Mouse (Mus musculus) thymus, adult 2 months (tissue): Measurements from ENCODE around the gene Ttn. TPM values are rescaled to one million over a fixed set of nuclear protein-coding genes. Genes with fewer than 3 reads are reported as not detected.

Experiments used
- DNase-seq: peaks from one replicate; pipeline ENCODE4 v3.0.0; 2021
- H3K27ac ChIP-seq: fragments of 200-500 bp; 2 replicates; pipeline ENCODE4 v1.5.1; 2012; ENCODE audit warnings: low read length, control low read depth; ENCODE audit not compliant: control insufficient read depth, insufficient read depth
- H3K27me3 ChIP-seq: fragments of 200-500 bp; 2 replicates; pipeline ENCODE4 v1.6.1; 2012; ENCODE audit warnings: mild to moderate bottlenecking, low read length, moderate library complexity, mixed read lengths; ENCODE audit not compliant: control insufficient read depth, insufficient read depth
- H3K36me3 ChIP-seq: fragments of 200-500 bp; 2 replicates; pipeline ENCODE4 v1.6.1; 2012; ENCODE audit warnings: mild to moderate bottlenecking, low read length, moderate library complexity; ENCODE audit not compliant: control insufficient read depth, insufficient read depth
- H3K4me1 ChIP-seq: fragments of 200-500 bp; replicated peaks from 2 replicates; pipeline ENCODE4 v1.6.1; 2012; ENCODE audit warnings: low read length; ENCODE audit not compliant: control insufficient read depth, insufficient read depth
- H3K4me3 ChIP-seq: fragments of 200-500 bp; 2 replicates; pipeline ENCODE4 v1.5.1; 2012; ENCODE audit warnings: mild to moderate bottlenecking, low read length, control low read depth, moderate library complexity; ENCODE audit not compliant: control insufficient read depth, insufficient read depth
- CTCF ChIP-seq: fragments of 200-500 bp; IDR thresholded peaks from 2 replicates; pipeline ENCODE4 v1.5.1; 2012; ENCODE audit warnings: mild to moderate bottlenecking, control low read depth, low read length, moderate library complexity, borderline replicate concordance; ENCODE audit not compliant: control insufficient read depth, poor library complexity, insufficient read depth; ENCODE audit errors: extremely low read depth
- POLR2A ChIP-seq: fragments of 200-500 bp; IDR thresholded peaks from 2 replicates; pipeline ENCODE4 v1.6.1; 2012; ENCODE audit warnings: mild to moderate bottlenecking, low read length, control low read depth, moderate library complexity; ENCODE audit not compliant: control insufficient read depth, poor library complexity, insufficient read depth; ENCODE audit errors: extremely low read depth
- WGBS: fragments of 180-500 bp; shearing (Covaris S2); methylation state at CpG from one replicate; pipeline ENCODE4 v1.1.7; 2018; 5-methylcytosine and 5-hydroxymethylcytosine counted together
- polyA plus RNA-seq: library from polyadenylated mRNA; depleted of rRNA; stranded (reverse); fragments of >200 nt; gene quantifications from 2 replicates; pipeline ENCODE4 v1.2.3, GENCODE M21; 2012

Gene Ttn
- polyA plus RNA-seq, 1 experiment = 2.9 TPM

GRCm38 (mm10) chr2:76998351-76998750 lies 16.0 kb upstream of the Ttn start:
- WGBS = 80% methylated on average over 5 of the region's 5 CpGs
- no peak for TF ChIP-seq CTCF
- no peak for TF ChIP-seq POLR2A
- no peak overlapping the region for H3K4me3 ChIP-seq
- H3K36me3 ChIP-seq = no peaks in the 10 kb centered on the region
- H3K27ac ChIP-seq = no peak overlapping the region
- no peaks in the 10 kb centered on the region for H3K4me1 ChIP-seq
- no peak for DNase-seq
- H3K27me3 ChIP-seq = no peaks in the 10 kb centered on the region

GRCm38 (mm10) chr2:76992493-76993201 lies 10.3 kb upstream of the Ttn start:
- TF ChIP-seq CTCF (no peak), POLR2A (no peak)
- H3K27me3 ChIP-seq = no peaks in the 10 kb centered on the region
- no peak overlapping the region for H3K4me3 ChIP-seq
- no peak overlapping the region for H3K27ac ChIP-seq
- H3K36me3 ChIP-seq = no peaks in the 10 kb centered on the region
- 91% methylated on average over 5 of the region's 5 CpGs for WGBS
- no peak for DNase-seq
- no peaks in the 10 kb centered on the region for H3K4me1 ChIP-seq

GRCm38 (mm10) chr2:76987317-76987716 lies 5.0 kb upstream of the Ttn start:
- Histone ChIP-seq H3K27ac (no peak overlapping the region), H3K36me3 (no peaks in the 10 kb centered on the region), H3K4me3 (no peak overlapping the region), H3K4me1 (no peaks in the 10 kb centered on the region), H3K27me3 (no peaks in the 10 kb centered on the region)
- TF ChIP-seq POLR2A (no peak), CTCF (no peak)
- DNase-seq = no peak
- WGBS = 95% methylated on average over 4 of the region's 4 CpGs

GRCm38 (mm10) chr2:76984384-76984783 lies 2.0 kb upstream of the Ttn start:
- Histone ChIP-seq H3K36me3 (no peaks in the 10 kb centered on the region), H3K27ac (no peak overlapping the region), H3K4me3 (no peak overlapping the region), H3K4me1 (no peaks in the 10 kb centered on the region), H3K27me3 (no peaks in the 10 kb centered on the region)
- no peak for DNase-seq
- 91% methylated on average over 5 of the region's 5 CpGs for WGBS
- TF ChIP-seq POLR2A (no peak), CTCF (no peak)

- TF ChIP-seq CTCF (no peak), POLR2A (no peak)
- DNase-seq = no peak
- no peak overlapping the region for H3K4me3 ChIP-seq
- 83% methylated on average over 5 of the region's 5 CpGs for WGBS
- H3K4me1 ChIP-seq = no peaks in the 10 kb centered on the region
- no peak overlapping the region for H3K27ac ChIP-seq
- H3K27me3 ChIP-seq = no peaks in the 10 kb centered on the region
- no peaks in the 10 kb centered on the region for H3K36me3 ChIP-seq
These were observed 1.3 kb upstream of the Ttn start for GRCm38 (mm10) chr2:76983601-76984000.

- WGBS = 83% methylated on average over 5 of the region's 5 CpGs
- Histone ChIP-seq H3K27me3 (no peaks in the 10 kb centered on the region), H3K36me3 (no peaks in the 10 kb centered on the region), H3K27ac (no peak overlapping the region), H3K4me1 (no peaks in the 10 kb centered on the region), H3K4me3 (no peak overlapping the region)
- DNase-seq = no peak
- TF ChIP-seq POLR2A (no peak), CTCF (no peak)
These were observed 630 bp downstream of the Ttn start for GRCm38 (mm10) chr2:76981717-76982116.

- no peak overlapping the region for H3K4me3 ChIP-seq
- H3K27me3 ChIP-seq = no peaks in the 10 kb centered on the region
- TF ChIP-seq CTCF (no peak), POLR2A (no peak)
- 54% methylated on average over 9 of the region's 9 CpGs for WGBS
- H3K36me3 ChIP-seq = no peaks in the 10 kb centered on the region
- H3K27ac ChIP-seq = no peak overlapping the region
- DNase-seq = peak; percentile 31
- no peaks in the 10 kb centered on the region for H3K4me1 ChIP-seq
These were observed 2.2 kb downstream of the Ttn start for GRCm38 (mm10) chr2:76980146-76980545.
